Mouse (Mus musculus) spleen, postnatal 4 days (tissue): ENCODE measurements around the gene Plekhg2.
A peak's percentile ranks its signal among the peaks of the same experiment; 100 is the strongest.

ENCODE experiments used
- DNase-seq, 2 experiments: peaks; one replicate each; pipeline ENCODE4 v3.0.0; 2022; ENCODE audit warnings: low spot score in 2 of 2

Plekhg2 gene

DNA sequence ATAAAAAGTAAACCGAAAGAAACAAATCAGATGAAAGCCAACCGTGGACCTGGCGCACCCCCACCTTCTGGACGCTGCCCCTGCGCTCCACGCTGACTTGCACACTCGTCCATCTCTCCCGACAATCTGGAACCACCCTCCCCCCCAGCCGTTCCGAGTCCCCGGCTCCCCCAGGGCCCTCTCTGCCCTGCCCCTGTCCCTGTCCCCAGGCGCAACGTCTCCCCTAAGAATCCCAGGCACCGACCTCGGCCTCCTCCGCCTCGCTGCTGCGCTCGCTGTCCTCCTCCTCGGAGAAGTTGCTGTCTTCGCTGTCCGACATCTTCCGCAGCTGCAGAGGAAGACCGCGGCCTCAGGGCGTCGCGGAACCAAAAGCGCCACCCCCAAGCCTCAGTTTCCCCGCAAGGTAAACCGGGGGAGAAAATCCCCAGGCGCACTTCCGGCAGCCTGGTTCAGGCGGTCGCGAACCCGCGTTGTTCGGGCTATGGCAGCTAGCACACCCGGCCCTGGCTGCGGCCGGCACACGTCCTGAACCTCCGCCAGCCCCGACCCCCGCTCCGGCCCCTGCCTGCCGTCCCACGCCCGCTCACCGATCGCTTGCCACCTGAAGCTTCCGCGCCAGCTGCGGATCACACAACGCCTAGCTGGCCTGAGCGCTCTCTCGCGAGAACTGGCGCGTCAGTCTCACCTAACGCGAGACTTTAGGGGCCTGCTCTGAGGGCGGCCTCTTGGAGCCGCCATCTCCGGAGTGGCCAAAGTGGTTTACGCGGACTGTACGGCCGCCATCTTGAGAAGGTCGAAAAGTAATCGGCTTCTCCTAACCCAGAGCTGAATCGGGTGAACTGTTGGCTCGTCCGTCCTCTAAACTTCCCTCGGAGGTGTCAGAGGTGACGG, 34.0 kb downstream of the Plekhg2 start, which contains the start of gene Supt5:
Supt5 (minus strand) TSS at position 639 of the 891 bp plus-strand sequence.
- peak; percentile 97 to 98 for DNase-seq

DNA sequence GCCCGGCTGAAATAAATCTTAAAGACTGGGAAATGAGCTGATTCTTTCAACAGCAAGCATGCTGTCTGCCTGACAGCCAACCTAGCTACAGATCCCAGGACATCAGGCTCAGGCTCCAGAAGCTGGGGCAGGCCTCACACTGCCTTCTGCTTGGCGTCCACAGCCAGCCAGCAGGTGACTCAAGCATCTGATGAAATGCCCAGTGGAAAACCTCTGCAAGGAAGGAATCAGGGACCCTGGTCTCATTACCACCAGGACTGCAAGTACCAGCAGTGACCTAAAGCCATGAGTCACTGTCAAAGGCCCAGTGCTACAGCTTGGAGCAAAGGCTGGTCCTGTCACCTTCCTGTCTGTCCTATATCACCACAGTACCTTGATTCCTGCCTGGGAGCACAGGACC, 36.9 kb downstream of the Plekhg2 start:
- no peak for DNase-seq

DNA sequence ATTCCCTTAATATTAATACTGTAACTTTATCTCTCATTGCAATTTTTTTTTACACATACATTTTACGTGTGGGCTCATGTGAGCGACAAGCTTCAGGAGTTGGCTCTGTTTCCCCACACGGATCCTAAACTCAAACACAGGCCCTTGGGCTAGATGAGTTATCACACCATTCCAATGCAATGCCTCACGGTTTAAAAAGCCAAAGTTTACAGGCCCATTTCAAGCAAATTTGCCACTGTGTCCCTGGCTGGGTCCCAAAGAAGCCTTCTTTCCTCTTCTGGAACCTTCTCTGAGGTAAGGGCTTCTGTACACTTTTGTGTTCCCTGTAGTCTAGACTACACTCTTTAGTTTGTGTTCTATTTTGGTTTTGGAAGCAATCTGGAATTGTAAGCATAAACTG, 37.9 kb downstream of the Plekhg2 start:
- DNase-seq: no peak

DNA sequence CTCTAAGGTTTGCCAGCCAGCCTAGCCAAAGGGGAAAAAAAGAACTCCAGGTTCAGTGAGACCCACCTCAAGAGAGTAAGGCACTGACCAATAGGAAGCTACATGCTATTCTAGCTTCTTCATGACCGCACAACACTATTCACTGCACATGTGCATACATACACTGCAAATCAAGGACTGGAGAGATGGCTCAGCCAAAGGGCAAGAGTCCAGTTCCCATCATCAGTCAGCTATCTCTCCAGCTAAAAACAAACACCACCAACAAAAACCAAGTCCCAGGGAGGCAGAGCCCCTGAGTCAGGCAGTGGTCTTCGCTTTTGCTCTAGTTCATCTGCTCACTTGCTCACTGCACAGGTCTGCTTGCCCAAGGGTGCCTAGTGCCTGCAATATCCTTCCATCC, 44.1 kb downstream of the Plekhg2 start:
- DNase-seq: no peak

DNA sequence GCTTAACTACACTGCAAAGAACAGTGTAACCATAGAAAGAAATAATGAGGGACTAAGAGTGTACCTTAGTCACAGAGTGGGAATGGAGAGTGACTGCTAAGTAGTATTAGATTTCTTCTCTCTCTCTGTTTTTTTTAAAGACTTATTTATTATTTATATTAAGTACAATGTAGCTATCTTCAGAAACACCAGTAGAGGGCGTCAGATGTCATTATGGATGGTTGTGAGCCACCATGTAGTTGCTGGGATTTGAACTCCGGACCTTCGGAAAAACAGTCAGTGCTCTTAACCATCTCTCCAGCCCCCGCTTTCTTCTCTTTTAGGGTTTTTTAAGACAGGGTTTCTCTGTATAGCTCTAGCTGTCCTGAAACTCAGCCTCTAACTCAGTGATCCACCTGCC, 45.9 kb downstream of the Plekhg2 start:
- no peak for DNase-seq

DNA sequence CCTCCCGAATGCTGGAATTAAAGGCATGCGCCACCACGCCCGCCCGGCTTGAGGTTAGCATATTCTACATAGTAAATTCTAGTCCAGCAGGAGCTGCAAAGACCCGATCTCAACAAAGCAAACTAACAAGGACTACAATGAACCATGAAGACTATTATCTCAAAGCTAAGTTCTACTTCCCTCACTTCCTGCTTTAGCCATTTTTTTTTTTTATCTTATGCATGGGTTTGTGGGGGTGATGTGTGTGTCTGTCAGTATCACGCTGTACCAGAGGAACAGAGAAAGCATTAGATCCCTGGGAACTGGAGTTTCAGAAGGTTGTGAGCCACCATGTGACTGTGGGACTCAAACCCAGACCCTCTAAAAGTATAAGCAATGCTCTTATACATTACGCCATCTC, 47.1 kb downstream of the Plekhg2 start:
- no peak for DNase-seq

DNA sequence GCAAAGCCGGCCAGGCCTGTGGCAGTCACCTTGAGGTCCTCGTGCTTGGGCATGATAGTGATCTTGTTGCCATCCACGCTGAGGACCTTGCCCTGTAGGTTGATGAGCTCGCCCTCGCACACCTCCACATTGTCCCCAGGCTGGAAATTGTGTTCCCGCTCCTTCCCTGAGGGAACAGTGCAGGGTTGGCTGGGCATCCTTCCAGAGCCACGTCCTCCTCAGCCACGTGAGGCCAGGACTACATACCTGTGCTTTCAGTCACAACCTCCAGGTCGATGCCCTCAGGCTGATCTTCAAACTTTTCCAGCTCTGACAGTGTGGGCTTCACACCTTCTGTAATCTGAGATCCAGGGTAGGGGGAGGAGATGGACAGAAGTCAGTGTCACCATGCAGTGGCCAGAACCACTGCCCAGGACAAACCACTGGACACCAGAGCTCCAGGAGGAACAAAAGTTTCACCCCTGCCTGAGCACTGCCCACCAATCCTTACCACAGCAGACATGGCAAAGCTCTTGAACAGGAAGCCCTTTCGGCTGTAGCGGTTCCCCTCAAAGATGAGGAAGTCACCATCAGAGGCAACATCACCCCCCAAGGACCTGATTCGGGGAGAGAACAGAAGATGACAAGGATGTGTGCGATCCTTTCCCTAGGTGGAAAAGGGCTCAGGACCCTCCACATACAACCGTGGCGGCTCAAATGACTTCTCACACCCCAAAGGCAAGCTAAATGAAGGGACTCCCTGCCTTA, 50.3 kb downstream of the Plekhg2 start:
- DNase-seq: no peak

DNA sequence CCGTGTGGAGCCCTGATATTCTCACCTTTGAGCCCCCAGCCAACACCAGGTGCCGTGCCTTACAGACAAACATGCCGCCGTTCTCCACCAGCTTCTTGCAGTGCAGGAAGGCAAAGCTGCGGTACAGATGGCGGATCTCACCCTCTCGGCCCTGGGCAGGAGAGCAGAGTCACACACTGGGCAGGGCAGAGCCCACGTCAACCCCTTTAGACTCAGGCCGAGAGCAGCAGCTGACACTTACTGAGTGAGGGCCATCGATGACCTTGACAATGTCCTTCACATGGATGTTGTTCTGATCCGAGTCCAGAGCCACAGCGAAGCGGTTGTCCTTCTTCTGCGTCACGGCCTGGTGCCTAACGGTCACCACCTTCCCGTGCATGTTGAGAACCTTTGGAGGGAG, 53.7 kb downstream of the Plekhg2 start:
- DNase-seq: no peak

DNA sequence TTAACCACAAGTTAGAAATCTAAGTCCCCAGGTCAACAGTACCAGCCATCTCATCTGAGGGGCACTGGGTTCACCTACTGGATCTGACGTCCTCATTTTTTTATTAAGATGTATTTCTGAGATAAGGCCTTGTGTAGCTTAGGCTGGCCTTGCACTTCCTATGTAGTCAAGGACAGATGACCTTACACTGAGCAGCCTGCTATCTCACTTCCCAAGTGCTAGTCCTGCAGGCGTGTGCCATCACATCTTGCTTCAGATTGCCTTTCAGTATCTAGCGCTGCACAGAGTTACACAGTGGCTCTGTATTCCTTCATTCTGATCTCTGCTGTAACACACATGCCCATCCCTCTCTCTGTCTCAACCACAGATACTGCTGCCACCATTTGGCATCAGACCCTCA, 54.4 kb downstream of the Plekhg2 start:
- no peak for DNase-seq

DNA sequence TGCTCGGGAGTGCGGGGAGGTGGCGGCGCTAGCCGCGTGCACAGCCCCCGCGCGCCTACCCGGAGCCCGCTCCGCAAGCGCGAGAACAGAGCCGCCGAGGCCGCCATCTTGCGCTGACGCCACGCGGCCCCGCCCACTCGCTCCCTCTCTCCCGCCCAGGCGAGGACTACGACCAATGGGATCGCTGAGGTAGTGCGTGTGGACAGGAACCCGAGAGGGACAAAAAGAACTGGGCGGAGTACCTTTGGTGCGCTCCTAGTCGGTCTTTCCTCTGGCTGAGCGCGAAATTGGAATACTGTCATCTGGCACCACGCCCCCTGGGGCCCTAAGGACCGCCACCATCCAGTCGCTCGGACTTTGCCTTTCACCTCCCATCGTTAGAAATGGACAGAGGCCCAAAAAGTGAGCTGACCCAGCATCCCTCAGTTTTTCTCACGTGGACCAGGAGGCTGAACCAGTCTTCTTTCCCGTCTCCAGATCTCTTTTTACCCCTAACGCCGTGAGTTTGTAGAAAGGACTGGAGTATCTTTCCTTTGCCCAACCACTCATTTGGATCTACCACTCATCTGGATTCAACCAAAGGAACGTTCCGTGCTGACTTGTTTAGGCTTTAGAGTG, 60.4 kb downstream of the Plekhg2 start, which contains the start of gene Timm50:
Timm50 (minus strand) TSS at position 147 of the 618 bp plus-strand sequence.
- peak; percentile 97 to 99 for DNase-seq

DNA sequence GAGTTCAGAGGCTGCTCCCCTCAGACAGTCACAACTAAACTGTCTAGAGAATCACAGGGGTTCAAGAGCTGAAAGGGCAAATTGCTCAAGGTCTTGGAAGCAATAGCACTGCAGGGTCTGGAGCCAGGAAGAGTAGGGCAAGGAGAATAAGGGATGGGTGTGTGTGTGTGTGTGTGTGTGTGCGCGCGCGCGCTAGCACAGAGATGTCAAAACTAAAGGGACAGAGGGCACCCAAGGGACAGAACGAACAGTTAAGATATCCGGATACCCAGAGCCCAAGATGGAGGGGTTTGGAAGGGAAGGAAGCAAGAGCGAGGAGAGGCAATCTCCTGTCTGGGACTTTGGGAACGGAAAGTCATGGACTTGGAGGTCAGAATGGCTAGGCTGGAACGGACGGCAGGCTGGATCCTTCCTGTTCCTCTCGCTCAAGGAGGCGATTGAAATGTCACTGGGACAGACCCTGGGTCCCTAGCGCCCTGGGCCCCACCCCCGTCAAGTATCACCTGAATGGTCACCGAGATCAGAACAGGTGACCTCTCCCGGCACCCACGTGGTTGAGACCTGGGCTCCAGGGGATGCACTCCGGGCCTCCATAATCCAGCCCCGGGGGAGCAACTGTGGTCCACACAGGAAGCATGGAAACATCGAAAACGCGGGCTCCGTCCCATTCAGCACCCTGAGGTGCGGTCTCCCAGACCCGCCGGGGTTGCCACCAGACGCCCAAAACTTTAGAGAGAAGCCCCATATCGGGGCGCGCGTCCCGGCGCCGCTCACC, 61.1 kb downstream of the Plekhg2 start:
- DNase-seq: no peak

DNA sequence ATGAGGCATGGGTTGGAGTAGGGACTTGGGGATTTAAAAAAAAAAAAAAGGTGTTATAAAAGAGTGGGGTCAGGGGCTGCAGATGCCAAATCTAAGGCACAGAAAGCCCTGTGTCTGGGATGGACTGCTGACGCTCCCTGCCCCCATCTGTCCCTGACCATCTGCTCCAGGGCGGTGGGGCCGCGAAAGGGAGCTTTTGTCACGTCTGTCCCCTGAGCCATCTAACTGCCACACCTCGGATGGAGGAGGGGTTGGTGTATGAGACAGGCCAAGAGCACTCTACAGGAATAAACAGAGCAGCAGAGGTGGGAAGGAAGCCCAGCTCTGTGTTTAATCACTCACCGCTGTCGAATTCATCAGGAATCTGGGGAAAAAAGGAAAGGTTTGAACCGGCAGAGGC, 62.7 kb downstream of the Plekhg2 start:
- DNase-seq: no peak
